Mouse (Mus musculus) lung, adult 2 months (tissue): ENCODE measurements around the gene Megf6. TPM values are rescaled to one million over a fixed set of nuclear protein-coding genes. Genes with fewer than 3 reads are reported as not detected.

Experiments
- DNase-seq: peaks from one replicate; pipeline ENCODE4 v3.0.0; 2022
- H3K4me1 ChIP-seq: fragments of 200-500 bp; 2 replicates; pipeline ENCODE4 v1.6.1; 2011; ENCODE audit warnings: low read length; ENCODE audit not compliant: control insufficient read depth, insufficient read depth
- H3K4me3 ChIP-seq: fragments of 200-500 bp; replicated peaks from 2 replicates; pipeline ENCODE3; 2011; ENCODE audit warnings: low read depth, mild to moderate bottlenecking, control low read depth, low read length; ENCODE audit errors: extremely low read depth
- CTCF ChIP-seq: fragments of 200-500 bp; IDR thresholded peaks from 2 replicates; pipeline ENCODE4 v1.5.1; 2011; ENCODE audit warnings: mild to moderate bottlenecking, low read length, control low read depth; ENCODE audit not compliant: insufficient read depth
- POLR2A ChIP-seq: fragments of 200-500 bp; IDR thresholded peaks from 2 replicates; pipeline ENCODE4 v1.6.1; 2011; ENCODE audit warnings: low read depth, mild to moderate bottlenecking, control low read depth, low read length, borderline replicate concordance; ENCODE audit errors: extremely low read depth
- WGBS: fragments of 180-500 bp; shearing (Covaris S2); methylation state at CpG from one replicate; pipeline ENCODE4 v1.1.7; 2018; 5-methylcytosine and 5-hydroxymethylcytosine counted together
- polyA plus RNA-seq: library from polyadenylated mRNA; depleted of rRNA; stranded (reverse); fragments of >200 nt; gene quantifications from 2 replicates; pipeline ENCODE4 v1.2.3, GENCODE M21; 2012

Megf6 gene
- polyA plus RNA-seq, 1 experiment = 68.6 TPM

DNA sequence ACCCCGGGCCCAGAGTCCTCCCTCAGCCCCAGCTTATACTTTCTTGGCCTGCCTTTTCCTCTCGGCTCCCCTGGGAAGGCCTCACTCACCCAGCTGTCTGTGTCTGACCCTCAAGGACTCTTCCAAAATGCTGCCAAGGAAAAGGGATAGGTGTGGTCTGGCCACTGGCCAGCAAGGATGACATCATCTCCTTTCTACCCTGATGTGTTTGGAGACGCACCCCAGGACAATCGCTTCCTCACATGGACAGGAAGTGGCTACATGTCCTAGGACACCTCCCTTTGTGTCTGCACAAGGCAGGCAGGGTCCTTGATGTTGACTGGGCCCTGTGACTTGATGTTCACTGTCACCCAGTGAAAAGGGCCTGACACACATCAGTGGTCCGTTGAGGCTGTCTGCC, 34.9 kb downstream of the Megf6 start:
- peak; percentile 54 for DNase-seq
- TF ChIP-seq CTCF = no peak
- TF ChIP-seq POLR2A = no peak
- 26% methylated on average over 5 of the region's 5 CpGs for WGBS
- Histone ChIP-seq H3K4me1 (peaks cover 13% of the 10 kb centered on the region), H3K4me3 (no peak overlapping the region)

DNA sequence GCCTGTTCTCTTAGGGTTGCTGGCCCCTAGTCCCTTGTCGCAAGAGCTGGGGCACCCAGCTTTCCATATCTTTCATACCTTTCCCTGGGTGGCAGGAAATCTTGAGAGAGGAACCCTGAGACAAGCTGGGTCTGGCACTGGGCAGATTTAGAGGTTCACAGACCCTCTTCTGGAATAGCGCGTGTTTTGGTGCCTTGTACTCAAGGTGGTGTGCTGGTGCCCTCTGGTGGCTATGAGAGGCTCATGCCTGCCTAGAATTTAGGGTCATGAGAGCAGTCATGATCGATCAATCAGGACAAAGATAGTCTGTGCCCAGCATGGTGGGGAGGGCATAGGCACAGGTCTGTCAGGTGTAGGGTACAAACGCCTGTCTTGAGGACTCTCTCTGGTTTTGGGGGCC, 36.7 kb downstream of the Megf6 start:
- Histone ChIP-seq H3K4me3 (no peak overlapping the region), H3K4me1 (peaks cover 13% of the 10 kb centered on the region)
- DNase-seq = peak; percentile 70
- WGBS = 14% methylated on average over 5 of the region's 5 CpGs
- no peak for TF ChIP-seq POLR2A
- TF ChIP-seq CTCF = peak; percentile 99

DNA sequence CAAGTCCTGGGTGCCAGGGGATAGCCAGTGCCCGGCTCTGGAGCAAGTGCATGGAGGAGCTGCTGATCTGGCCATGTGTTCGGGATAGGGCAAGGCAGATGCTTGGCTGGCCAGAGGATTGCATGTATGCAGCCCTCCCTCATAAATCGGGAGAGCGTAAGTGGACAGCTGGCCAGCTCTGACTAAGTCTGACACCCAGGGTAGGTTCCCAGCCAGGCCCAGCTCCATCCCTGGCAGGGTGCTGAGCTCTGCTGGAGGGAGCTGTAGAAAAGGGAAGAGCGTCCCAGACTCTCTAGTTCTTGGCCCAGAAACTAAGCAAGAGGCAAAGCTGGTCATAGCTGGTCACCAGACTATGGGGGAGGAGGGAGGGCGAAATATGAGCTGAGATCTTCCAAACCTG, 38.5 kb downstream of the Megf6 start:
- TF ChIP-seq CTCF = no peak
- TF ChIP-seq POLR2A = no peak
- Histone ChIP-seq H3K4me1 (peaks cover 11% of the 10 kb centered on the region), H3K4me3 (no peak overlapping the region)
- DNase-seq = no peak
- WGBS = 65% methylated on average over 6 of the region's 6 CpGs

DNA sequence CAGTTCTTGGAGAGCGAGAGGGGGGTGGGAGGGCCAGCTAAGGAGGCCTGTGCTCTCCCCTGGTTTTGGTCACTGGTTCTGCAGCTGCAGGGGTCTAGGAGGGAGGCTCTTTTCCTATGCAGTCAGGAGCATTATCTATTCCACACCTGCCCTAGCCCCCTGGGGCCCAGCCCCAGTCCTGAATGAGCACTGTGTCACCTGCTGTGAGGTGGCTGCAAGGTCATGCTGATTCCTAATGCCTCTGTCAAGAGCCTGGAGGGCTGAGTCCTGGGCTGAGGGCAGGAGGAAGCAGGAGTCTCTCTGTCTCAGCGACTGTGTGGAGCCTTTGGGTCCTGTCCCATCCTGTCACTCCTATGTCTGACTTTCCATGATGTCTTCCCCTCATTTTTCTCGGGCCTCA, 39.3 kb downstream of the Megf6 start:
- Histone ChIP-seq H3K4me1 (peaks cover 9% of the 10 kb centered on the region; the same call in 1 of the 2 replicates), H3K4me3 (no peak overlapping the region)
- TF ChIP-seq POLR2A (no peak), CTCF (no peak)
- 33% methylated on average over 3 of the region's 3 CpGs for WGBS
- no peak for DNase-seq

DNA sequence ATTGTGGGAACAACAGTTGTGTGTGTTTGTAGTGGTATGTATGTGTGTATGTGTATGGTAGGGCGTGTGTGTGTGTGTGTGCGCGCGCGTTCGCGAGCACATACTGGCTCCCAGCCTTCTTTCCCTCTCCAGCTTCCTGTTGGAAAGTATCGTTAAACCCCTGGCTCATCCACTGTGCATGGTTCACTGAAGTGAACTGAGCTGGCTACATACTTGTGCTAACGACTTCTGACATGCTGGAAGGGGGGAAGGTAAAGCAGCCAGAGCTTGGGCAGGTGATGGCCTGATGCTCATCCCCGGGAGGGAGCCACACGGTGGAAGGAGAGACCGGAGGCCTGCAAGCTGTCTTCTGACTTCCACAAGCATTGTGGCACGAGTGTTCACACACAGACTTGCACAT, 40.9 kb downstream of the Megf6 start:
- Histone ChIP-seq H3K4me1 (0 out of 2 replicates have a peak, but pooled peaks cover 4% of the 10 kb centered on the region), H3K4me3 (no peak overlapping the region)
- TF ChIP-seq CTCF = no peak
- no peak for TF ChIP-seq POLR2A
- 73% methylated on average over 13 of the region's 13 CpGs for WGBS
- no peak for DNase-seq

DNA sequence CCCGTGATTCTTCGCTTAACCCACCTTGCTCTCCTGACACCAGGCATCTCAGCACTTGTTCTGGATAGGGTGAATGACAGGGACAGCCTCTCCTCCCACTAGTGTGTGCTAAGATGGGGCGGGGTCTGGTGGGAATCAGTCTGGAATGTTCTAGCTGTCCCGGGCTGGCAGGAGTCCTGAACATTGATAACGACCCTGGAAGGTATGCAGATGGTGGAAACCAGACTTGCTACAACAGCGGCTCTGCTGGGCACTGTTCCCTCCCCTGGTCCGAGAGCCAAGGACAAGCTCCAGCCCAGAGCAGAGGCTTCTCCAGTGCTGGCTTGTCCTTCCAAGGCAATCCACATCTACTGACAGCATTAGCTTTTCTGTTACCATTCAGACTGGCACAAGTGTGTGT, 43.1 kb downstream of the Megf6 start:
- DNase-seq = no peak
- WGBS = 48% methylated on average over 7 of the region's 7 CpGs
- TF ChIP-seq CTCF = no peak
- no peak for TF ChIP-seq POLR2A

DNA sequence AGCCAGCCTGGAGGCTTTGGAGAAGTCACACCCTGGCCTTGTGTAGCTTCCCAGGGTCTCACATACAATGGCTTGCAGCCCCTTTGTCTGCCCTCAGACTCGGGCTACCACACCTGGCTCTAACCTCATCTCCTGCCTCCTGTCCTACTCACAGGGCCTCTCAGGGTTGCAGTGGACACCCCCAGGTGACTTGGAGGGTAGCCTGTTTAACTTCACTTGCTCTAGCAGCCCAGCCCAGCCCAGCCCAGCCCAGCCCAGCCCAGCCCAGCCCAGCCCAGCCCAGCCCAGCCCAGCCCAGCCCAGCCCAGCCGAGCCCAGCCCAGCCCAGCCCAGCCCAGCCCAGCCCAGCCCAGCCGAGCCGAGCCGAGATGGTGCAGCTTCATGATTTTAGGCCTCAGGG, 43.5 kb downstream of the Megf6 start:
- 16% methylated on average over 5 of the region's 5 CpGs for WGBS

More for the DNA sequence above, 43.1 kb downstream of the Megf6 start:
- Histone ChIP-seq H3K4me1 (0 out of 2 replicates have a peak, but pooled peaks cover 4% of the 10 kb centered on the region), H3K4me3 (no peak overlapping the region)

DNA sequence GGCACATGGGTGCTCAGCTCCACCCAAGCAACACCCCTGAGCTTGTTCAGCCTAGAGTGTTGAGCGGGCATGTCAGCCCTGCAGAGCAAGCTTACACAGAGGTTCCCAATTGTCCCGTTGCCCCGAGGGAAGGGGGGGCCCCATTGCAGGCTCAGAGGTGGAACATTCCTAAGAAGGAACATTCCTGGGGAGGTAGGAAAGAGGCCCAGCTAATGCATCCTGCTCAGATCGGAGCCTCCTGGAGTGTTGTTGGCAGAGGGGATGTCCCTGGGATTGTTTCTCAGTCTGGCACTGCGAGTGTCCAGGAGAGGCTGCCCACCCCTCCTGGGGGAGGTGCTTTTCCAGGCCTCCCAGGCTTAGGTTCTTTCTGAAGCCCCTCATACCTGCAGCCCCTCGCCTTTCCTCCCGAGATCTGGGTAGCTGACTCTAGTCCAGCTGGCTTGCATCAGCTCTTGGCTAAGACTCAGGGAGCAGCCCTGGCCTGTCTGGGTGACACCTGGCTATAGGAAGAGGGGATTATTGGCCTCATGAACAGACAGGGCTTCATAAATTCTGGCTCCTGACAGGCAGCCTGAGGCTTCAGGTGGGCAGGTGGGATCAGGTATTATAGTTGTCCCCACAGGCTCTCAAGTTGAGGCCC, 47.3 kb downstream of the Megf6 start:
- Histone ChIP-seq H3K4me1 (0 out of 2 replicates have a peak, but pooled peaks cover 4% of the 10 kb centered on the region), H3K4me3 (no peak overlapping the region)
- 40% methylated on average over 7 of the region's 7 CpGs for WGBS
- TF ChIP-seq POLR2A (no peak), CTCF (no peak)
- DNase-seq = no peak

More for the DNA sequence above, 43.5 kb downstream of the Megf6 start:
- Histone ChIP-seq H3K4me3 (no peak overlapping the region), H3K4me1 (0 out of 2 replicates have a peak, but pooled peaks cover 4% of the 10 kb centered on the region)
- TF ChIP-seq CTCF (no peak), POLR2A (no peak)
- DNase-seq = no peak

DNA sequence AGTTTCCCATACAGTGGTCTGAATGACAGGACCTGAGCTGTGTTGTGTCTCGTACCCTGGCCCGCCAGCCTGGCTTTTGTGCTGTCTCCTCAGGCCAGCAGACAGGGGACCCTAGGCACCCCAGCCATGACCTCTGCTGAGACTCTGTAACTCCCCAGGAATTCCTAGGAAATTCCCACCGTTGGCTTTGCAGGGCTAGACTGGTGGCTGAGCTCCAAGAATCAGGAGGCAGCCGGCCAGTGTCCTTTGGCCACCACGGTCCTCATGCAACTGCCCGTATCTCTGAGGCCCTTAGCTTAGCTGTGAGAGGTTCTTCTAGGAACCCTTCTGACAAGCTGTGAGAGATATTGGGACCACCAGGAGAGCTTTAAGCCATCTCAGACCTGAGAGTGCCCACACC, 52.2 kb downstream of the Megf6 start:
- TF ChIP-seq CTCF = no peak
- no peak for TF ChIP-seq POLR2A
- Histone ChIP-seq H3K4me3 (no peak overlapping the region), H3K4me1 (peaks cover 2% of the 10 kb centered on the region)
- 48% methylated on average over 6 of the region's 6 CpGs for WGBS
- no peak for DNase-seq

DNA sequence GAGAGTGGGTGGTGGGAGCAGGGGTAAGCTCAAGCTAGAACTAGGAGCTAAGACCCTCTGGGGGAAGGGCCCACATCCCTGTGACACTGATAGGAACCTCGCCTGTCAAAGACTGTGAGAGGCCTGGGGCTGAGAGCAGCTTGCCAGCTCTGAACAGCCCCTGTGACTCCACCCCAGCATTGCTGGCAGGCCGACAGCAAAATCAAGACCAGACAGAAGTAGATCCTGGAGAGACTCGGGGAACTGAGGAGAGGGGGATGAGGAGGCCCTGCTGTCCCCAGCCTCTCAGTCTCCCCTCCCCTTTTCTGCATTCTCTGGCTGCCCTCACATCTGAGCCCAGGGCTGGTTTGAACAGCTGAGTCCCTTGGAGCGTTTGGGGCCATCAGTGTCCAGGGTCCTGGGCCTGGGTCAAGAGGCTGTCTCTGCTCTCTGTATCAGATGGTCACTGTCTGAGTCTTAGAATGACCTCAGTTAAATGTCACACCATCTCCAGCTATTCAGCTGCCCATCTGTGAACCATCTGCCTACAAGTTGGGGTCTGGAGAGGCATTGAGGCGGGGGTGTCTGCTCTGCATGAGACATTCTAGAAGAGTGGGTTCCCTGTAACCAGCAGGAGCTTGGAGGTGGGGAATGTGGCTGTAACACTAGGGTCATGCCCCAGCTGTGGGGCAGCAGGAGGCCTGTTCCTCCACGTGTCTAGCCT, 53.9 kb downstream of the Megf6 start:
- Histone ChIP-seq H3K4me3 (no peak overlapping the region), H3K4me1 (peaks cover 2% of the 10 kb centered on the region)
- no peak for DNase-seq
- TF ChIP-seq CTCF = no peak
- TF ChIP-seq POLR2A = no peak
- WGBS = 38% methylated on average over 6 of the region's 6 CpGs
